Mouse (Mus musculus): ENCODE data around the gene Hacd4. TPM values are rescaled to one million over a fixed set of nuclear protein-coding genes. Genes with fewer than 3 reads are reported as not detected.
A peak's percentile ranks its signal among the peaks of the same experiment; 100 is the strongest.

Gene Hacd4
- polyA plus RNA-seq, 1 experiment, result 136 TPM

GRCm38 (mm10) chr4:88462981-88463646, 24.4 kb upstream of the Hacd4 start:
- Histone ChIP-seq H3K4me1 (ENCODE audit: control insufficient read depth, insufficient read depth, low read length) (peaks cover 16% of the 10 kb centered on the region), H3K27ac (ENCODE audit: insufficient read depth, low read depth, low read length) (no peak overlapping the region), H3K4me3 (ENCODE audit: insufficient read depth, low read length) (no peak overlapping the region)
- TF ChIP-seq POLR2A (IDR thresholded peaks at IDR 0.05; ENCODE audit: borderline replicate concordance, low read depth, low read length), result no peak
- no peak for TF ChIP-seq CTCF (IDR thresholded peaks at IDR 0.05; ENCODE audit: low read depth, low read length)

GRCm38 (mm10) chr4:88462501-88462900, 23.8 kb upstream of the Hacd4 start:
- TF ChIP-seq CTCF (IDR thresholded peaks at IDR 0.05; ENCODE audit: low read depth, low read length) (no peak), POLR2A (IDR thresholded peaks at IDR 0.05; ENCODE audit: borderline replicate concordance, low read depth, low read length) (no peak)
- Histone ChIP-seq H3K4me3 (ENCODE audit: insufficient read depth, low read length) (no peak overlapping the region), H3K4me1 (ENCODE audit: control insufficient read depth, insufficient read depth, low read length) (peaks cover 16% of the 10 kb centered on the region), H3K27ac (ENCODE audit: insufficient read depth, low read depth, low read length) (no peak overlapping the region)

- no peak for TF ChIP-seq CTCF (IDR thresholded peaks at IDR 0.05; ENCODE audit: low read depth, low read length)
- TF ChIP-seq POLR2A (IDR thresholded peaks at IDR 0.05; ENCODE audit: borderline replicate concordance, low read depth, low read length), result no peak
- H3K4me1 ChIP-seq (ENCODE audit: control insufficient read depth, insufficient read depth, low read length), result peaks cover 16% of the 10 kb centered on the region
- H3K4me3 ChIP-seq (ENCODE audit: insufficient read depth, low read length), result no peak overlapping the region
- H3K27ac ChIP-seq (ENCODE audit: insufficient read depth, low read depth, low read length), result no peak overlapping the region
Observed at GRCm38 (mm10) chr4:88461315-88461714, 22.6 kb upstream of the Hacd4 start.

GRCm38 (mm10) chr4:88458673-88459072, 19.9 kb upstream of the Hacd4 start:
- no peak overlapping the region for H3K4me3 ChIP-seq (ENCODE audit: insufficient read depth, low read length)
- H3K27ac ChIP-seq (ENCODE audit: insufficient read depth, low read depth, low read length), result peak overlapping the region; percentile 72
- peaks cover 16% of the 10 kb centered on the region for H3K4me1 ChIP-seq (ENCODE audit: control insufficient read depth, insufficient read depth, low read length)
- TF ChIP-seq POLR2A (IDR thresholded peaks at IDR 0.05; ENCODE audit: borderline replicate concordance, low read depth, low read length) (no peak), CTCF (IDR thresholded peaks at IDR 0.05; ENCODE audit: low read depth, low read length) (no peak)

- H3K4me3 ChIP-seq (ENCODE audit: insufficient read depth, low read length), result no peak overlapping the region
- H3K4me1 ChIP-seq (ENCODE audit: control insufficient read depth, insufficient read depth, low read length), result peaks cover 13% of the 10 kb centered on the region
- no peak for TF ChIP-seq CTCF (IDR thresholded peaks at IDR 0.05; ENCODE audit: low read depth, low read length)
- no peak for TF ChIP-seq POLR2A (IDR thresholded peaks at IDR 0.05; ENCODE audit: borderline replicate concordance, low read depth, low read length)
- 0 out of 2 replicates have a peak overlapping the region, but pooled peaks have one; percentile 16 for H3K27ac ChIP-seq (ENCODE audit: insufficient read depth, low read depth, low read length)
Observed at GRCm38 (mm10) chr4:88458093-88458492, 19.4 kb upstream of the Hacd4 start.

GRCm38 (mm10) chr4:88450087-88450765, 11.5 kb upstream of the Hacd4 start:
- TF ChIP-seq POLR2A (IDR thresholded peaks at IDR 0.05; ENCODE audit: borderline replicate concordance, low read depth, low read length) (no peak), CTCF (IDR thresholded peaks at IDR 0.05; ENCODE audit: low read depth, low read length) (no peak)
- H3K4me1 ChIP-seq (ENCODE audit: control insufficient read depth, insufficient read depth, low read length), result peaks cover 18% of the 10 kb centered on the region
- H3K27ac ChIP-seq (ENCODE audit: insufficient read depth, low read depth, low read length), result peak overlapping the region; percentile 5; the same call in 1 of the 2 replicates
- no peak overlapping the region for H3K4me3 ChIP-seq (ENCODE audit: insufficient read depth, low read length)

GRCm38 (mm10) chr4:88448976-88449375, 10.2 kb upstream of the Hacd4 start:
- H3K27ac ChIP-seq (ENCODE audit: insufficient read depth, low read depth, low read length), result no peak overlapping the region
- no peak for TF ChIP-seq POLR2A (IDR thresholded peaks at IDR 0.05; ENCODE audit: borderline replicate concordance, low read depth, low read length)
- TF ChIP-seq CTCF (IDR thresholded peaks at IDR 0.05; ENCODE audit: low read depth, low read length), result no peak
- no peak overlapping the region for H3K4me3 ChIP-seq (ENCODE audit: insufficient read depth, low read length)
- peaks cover 18% of the 10 kb centered on the region for H3K4me1 ChIP-seq (ENCODE audit: control insufficient read depth, insufficient read depth, low read length)

GRCm38 (mm10) chr4:88440814-88441213, 2.1 kb upstream of the Hacd4 start:
- Histone ChIP-seq H3K4me1 (ENCODE audit: control insufficient read depth, insufficient read depth, low read length) (peaks cover 24% of the 10 kb centered on the region), H3K4me3 (ENCODE audit: insufficient read depth, low read length) (no peak overlapping the region), H3K27ac (ENCODE audit: insufficient read depth, low read depth, low read length) (no peak overlapping the region)
- TF ChIP-seq CTCF (IDR thresholded peaks at IDR 0.05; ENCODE audit: low read depth, low read length) (no peak), POLR2A (IDR thresholded peaks at IDR 0.05; ENCODE audit: borderline replicate concordance, low read depth, low read length) (no peak)

GRCm38 (mm10) chr4:88439669-88440123, 968 bp upstream of the Hacd4 start:
- TF ChIP-seq CTCF (IDR thresholded peaks at IDR 0.05; ENCODE audit: low read depth, low read length) (no peak), POLR2A (IDR thresholded peaks at IDR 0.05; ENCODE audit: borderline replicate concordance, low read depth, low read length) (no peak)
- peak overlapping the region; percentile 34 for H3K27ac ChIP-seq (ENCODE audit: insufficient read depth, low read depth, low read length)
- H3K4me3 ChIP-seq (ENCODE audit: insufficient read depth, low read length), result no peak overlapping the region
- H3K4me1 ChIP-seq (ENCODE audit: control insufficient read depth, insufficient read depth, low read length), result peaks cover 24% of the 10 kb centered on the region

GRCm38 (mm10) chr4:88438990-88439329, 232 bp upstream of the Hacd4 start:
- peak overlapping the region; percentile 72 for H3K4me3 ChIP-seq (ENCODE audit: insufficient read depth, low read length)

More at GRCm38 (mm10) chr4:88438990-88439329, 232 bp upstream of the Hacd4 start:
- Histone ChIP-seq H3K27ac (ENCODE audit: insufficient read depth, low read depth, low read length) (peak overlapping the region; percentile 86), H3K4me1 (ENCODE audit: control insufficient read depth, insufficient read depth, low read length) (peaks cover 24% of the 10 kb centered on the region)
- no peak for TF ChIP-seq POLR2A (IDR thresholded peaks at IDR 0.05; ENCODE audit: borderline replicate concordance, low read depth, low read length)
- TF ChIP-seq CTCF (IDR thresholded peaks at IDR 0.05; ENCODE audit: low read depth, low read length), result no peak

Measured in bone marrow macrophage, adult 2 months (primary cell).